Mouse (Mus musculus) forebrain, embryonic 16.5 days (tissue): Measurements from ENCODE around the gene Olfr316. TPM values are rescaled to one million over a fixed set of nuclear protein-coding genes. Genes with fewer than 3 reads are reported as not detected.

Experiments
- ATAC-seq: fragments of 200-750 bp; cut with Nextera tagmentation; 2 replicates; pipeline ENCODE4 v1.8.0; 2017; ENCODE audit warnings: mild to moderate bottlenecking, moderate library complexity
- H3K27ac ChIP-seq: fragments of 300-500 bp; sonication (generic); 2 replicates; pipeline ENCODE4 v1.5.1; 2014; ENCODE audit warnings: low read length, control low read depth
- H3K27me3 ChIP-seq: fragments of 300-500 bp; sonication (generic); replicated peaks from 2 replicates; pipeline ENCODE4 v1.6.1; 2014; ENCODE audit warnings: low read length; ENCODE audit not compliant: control insufficient read depth, insufficient read depth
- H3K36me3 ChIP-seq: fragments of 300-500 bp; sonication (generic); 2 replicates; pipeline ENCODE4 v1.6.1; 2014; ENCODE audit not compliant: control insufficient read depth, insufficient read depth
- H3K4me1 ChIP-seq: fragments of 300-500 bp; sonication (generic); replicated peaks from 2 replicates; pipeline ENCODE4 v1.6.1; 2014; ENCODE audit warnings: low read length; ENCODE audit not compliant: control insufficient read depth, insufficient read depth
- H3K4me2 ChIP-seq: fragments of 300-500 bp; sonication (generic); 2 replicates; pipeline ENCODE4 v1.6.1; 2014; ENCODE audit warnings: mild to moderate bottlenecking, low read length, control low read depth
- H3K4me3 ChIP-seq: fragments of 300-500 bp; sonication (generic); replicated peaks from 2 replicates; pipeline ENCODE4 v1.5.1; 2014; ENCODE audit warnings: mild to moderate bottlenecking, low read length, control low read depth
- H3K9ac ChIP-seq: fragments of 300-500 bp; sonication (generic); replicated peaks from 2 replicates; pipeline ENCODE4 v1.6.1; 2014; ENCODE audit warnings: low read depth, low read length, control low read depth
- H3K9me3 ChIP-seq: fragments of 300-500 bp; sonication (generic); 2 replicates; pipeline ENCODE4 v1.6.1; 2016; ENCODE audit warnings: low read length; ENCODE audit not compliant: control insufficient read depth
- WGBS: fragments of 180-500 bp; shearing (Covaris S2); extraction: QIAGEN DNeasy Blood & Tissue Kit; methylation state at CpG from one replicate; pipeline ENCODE4 v1.1.7; 2014; 5-methylcytosine and 5-hydroxymethylcytosine counted together
- polyA plus RNA-seq: library from polyadenylated mRNA; unstranded; fragments of >200 nt; fragmentation: Nextera tagmentation; extraction: Ambion mirVana; gene quantifications from 2 replicates; pipeline ENCODE4 v1.2.1, GENCODE M21; 2015

The Olfr316 gene
- polyA plus RNA-seq, 1 experiment from 2014 or later, result not detected

DNA sequence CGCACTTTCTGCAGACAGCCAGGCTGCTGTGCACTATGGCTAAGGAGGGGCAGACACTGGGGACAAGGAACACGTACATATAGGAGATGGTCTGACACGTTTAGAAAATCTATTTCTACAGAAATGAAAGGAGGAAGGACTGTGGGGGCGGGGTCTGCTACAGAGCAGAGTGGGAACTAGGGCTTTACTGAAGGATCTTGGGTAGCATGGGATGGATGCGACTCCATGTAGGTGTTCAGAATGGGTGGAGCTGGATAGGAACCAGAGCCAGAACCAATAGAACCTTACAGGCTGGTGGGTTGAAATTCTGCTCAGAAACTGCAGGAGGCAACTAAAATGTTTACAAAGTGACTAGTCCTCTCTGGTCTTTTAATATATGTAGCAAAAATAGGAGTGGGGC is 47.2 kb downstream of the Olfr316 start:
- no peaks in the 10 kb centered on the region for H3K27me3 ChIP-seq
- H3K9ac ChIP-seq, result no peak overlapping the region
- no peak overlapping the region for H3K27ac ChIP-seq
- no peak overlapping the region for H3K4me2 ChIP-seq
- H3K4me1 ChIP-seq, result peaks cover 7% of the 10 kb centered on the region; the same call in 1 of the 2 replicates
- no peaks in the 10 kb centered on the region for H3K9me3 ChIP-seq
- no peaks in the 10 kb centered on the region for H3K36me3 ChIP-seq
- H3K4me3 ChIP-seq, result no peak overlapping the region
- ATAC-seq, result no peak
- WGBS, result 83% methylated on average over 5 of the region's 5 CpGs

DNA sequence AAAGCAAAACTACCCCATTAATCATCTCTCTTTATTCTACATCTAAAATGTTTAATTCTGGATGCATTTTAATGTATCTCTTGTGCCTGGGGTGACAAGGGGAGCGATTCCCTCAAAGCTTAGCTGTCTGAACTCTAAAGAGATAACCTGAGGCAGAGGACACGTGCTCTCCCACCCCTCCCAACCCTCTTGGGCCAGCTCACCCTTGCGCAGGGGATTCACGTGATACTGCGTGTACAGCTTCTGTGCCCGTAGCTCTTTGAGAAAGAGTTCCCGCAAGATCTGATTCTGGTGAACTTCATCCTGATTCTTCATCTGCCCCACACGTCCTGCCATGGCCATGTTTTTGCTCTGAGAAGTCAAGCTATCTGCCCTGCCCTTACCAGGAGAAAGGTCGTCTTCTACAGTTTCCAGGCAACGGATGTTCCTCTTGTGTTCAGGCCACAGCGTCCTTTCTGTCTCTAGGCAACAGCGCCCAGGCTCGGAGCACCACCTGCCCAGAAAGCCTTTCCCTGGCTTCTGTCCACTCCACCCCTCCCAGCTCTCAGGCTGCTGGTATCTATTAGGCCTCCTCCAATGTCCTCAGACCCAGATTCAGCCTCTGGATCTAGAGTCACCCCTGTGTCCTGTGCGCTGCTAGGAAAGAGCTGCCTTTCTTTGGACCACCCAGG is 49.2 kb downstream of the Olfr316 start, which contains the start of gene Fam183b:
Gene Fam183b (minus strand): TSS at position 403 of the 671 bp plus-strand sequence.
- 31% methylated on average over 14 of the region's 14 CpGs for WGBS
- no peak within 1 kb of the TSS for H3K27ac ChIP-seq
- H3K9ac ChIP-seq, result no peak within 1 kb of the TSS
- H3K27me3 ChIP-seq, result no peaks in the 10 kb centered on the region
- no peak within 1 kb of the TSS for H3K4me3 ChIP-seq
- H3K4me2 ChIP-seq, result peak within 1 kb of the TSS; percentile 29; the same call in 1 of the 2 replicates
- H3K4me1 ChIP-seq, result peaks cover 7% of the 10 kb centered on the region; the same call in 1 of the 2 replicates
- H3K36me3 ChIP-seq, result no peaks in the 10 kb centered on the region
- H3K9me3 ChIP-seq, result no peaks in the 10 kb centered on the region
- ATAC-seq, result peak; percentile 36; the same call in 1 of the 2 replicates

DNA sequence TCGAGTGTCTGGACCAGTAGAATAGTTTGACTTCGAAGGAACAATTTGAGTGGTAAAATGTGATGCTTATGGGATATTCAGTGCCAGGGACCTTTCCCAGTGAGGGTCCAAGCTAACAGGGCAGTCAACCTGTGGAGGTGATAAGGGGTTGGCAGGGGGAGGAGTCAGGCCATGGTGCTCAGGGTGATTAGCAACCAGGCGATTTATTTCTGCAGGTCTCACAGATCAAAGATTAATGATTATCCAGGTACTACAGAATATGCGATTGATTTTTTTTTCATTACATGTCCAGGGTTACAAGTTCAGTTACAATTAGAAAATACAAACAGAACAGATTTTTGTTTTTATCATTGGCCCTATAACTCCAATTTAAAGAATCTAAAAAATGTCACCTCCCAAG is 51.3 kb downstream of the Olfr316 start:
- 76% methylated on average over 4 of the region's 4 CpGs for WGBS
- ATAC-seq, result no peak
- H3K4me1 ChIP-seq, result peaks cover 7% of the 10 kb centered on the region; the same call in 1 of the 2 replicates
- no peak overlapping the region for H3K9ac ChIP-seq
- no peak overlapping the region for H3K4me3 ChIP-seq
- no peaks in the 10 kb centered on the region for H3K27me3 ChIP-seq
- no peak overlapping the region for H3K27ac ChIP-seq
- H3K36me3 ChIP-seq, result no peaks in the 10 kb centered on the region
- no peak overlapping the region for H3K4me2 ChIP-seq
- H3K9me3 ChIP-seq, result no peaks in the 10 kb centered on the region

DNA sequence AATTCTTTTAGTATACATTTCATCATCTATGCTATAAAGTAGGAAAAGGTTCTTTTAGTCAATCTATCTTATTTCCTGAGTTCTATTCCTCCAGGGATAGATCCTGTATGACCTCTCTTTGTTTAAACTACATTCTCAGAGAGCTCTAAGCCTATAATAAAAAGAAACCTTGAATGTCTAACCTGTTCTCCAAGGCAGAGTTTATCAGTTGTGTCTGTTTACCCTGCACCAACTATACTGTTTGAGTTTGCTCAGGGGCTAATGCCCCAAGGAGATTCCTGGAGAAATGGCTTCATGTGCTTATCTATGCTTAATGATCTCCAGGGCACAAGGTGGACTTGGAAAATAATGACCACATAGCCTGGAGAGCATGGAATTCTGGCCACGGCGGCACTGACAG is 51.9 kb downstream of the Olfr316 start:
- Histone ChIP-seq H3K4me1 (peaks cover 7% of the 10 kb centered on the region; the same call in 1 of the 2 replicates), H3K27me3 (no peaks in the 10 kb centered on the region), H3K27ac (no peak overlapping the region), H3K4me2 (no peak overlapping the region), H3K9ac (no peak overlapping the region), H3K9me3 (no peaks in the 10 kb centered on the region), H3K36me3 (no peaks in the 10 kb centered on the region), H3K4me3 (no peak overlapping the region)
- no peak for ATAC-seq
- 85% methylated on average over 2 of the region's 2 CpGs for WGBS

Other genes with a start within 250 kb of the Olfr316 start
- gene Olfr330, start 217.9 kb upstream of the Olfr316 start, polyA plus RNA-seq, result not detected in 2 replicates
- gene Olfr329-ps, start 206.3 kb upstream of the Olfr316 start, polyA plus RNA-seq, result not detected in 2 replicates
- not detected in 2 replicates for gene Olfr328, start 197.1 kb upstream of the Olfr316 start, polyA plus RNA-seq
- gene Olfr224, start 182.2 kb upstream of the Olfr316 start, polyA plus RNA-seq, result not detected in 2 replicates
- not detected in 2 replicates for gene Olfr325, start 175.0 kb upstream of the Olfr316 start, polyA plus RNA-seq
- not detected in 2 replicates for gene Olfr324, start 157.6 kb upstream of the Olfr316 start, polyA plus RNA-seq
- gene 2210407C18Rik, start 136.7 kb upstream of the Olfr316 start, polyA plus RNA-seq, result not detected in 2 replicates
- gene Olfr323, start 122.2 kb upstream of the Olfr316 start, polyA plus RNA-seq, result not detected in 2 replicates
- gene Trim58, start 112.3 kb upstream of the Olfr316 start, polyA plus RNA-seq, result 0.09 TPM in 1 of 2 replicates, not detected in the other
- not detected in 2 replicates for gene Olfr322, start 94.0 kb upstream of the Olfr316 start, polyA plus RNA-seq
- not detected in 2 replicates for gene Olfr320, start 71.6 kb upstream of the Olfr316 start, polyA plus RNA-seq
- not detected in 2 replicates for gene Olfr319, start 53.6 kb upstream of the Olfr316 start, polyA plus RNA-seq
- not detected in 2 replicates for gene Olfr318, start 28.7 kb upstream of the Olfr316 start, polyA plus RNA-seq
- 0.16 TPM in 1 of 2 replicates, not detected in the other for gene Olfr317, start 13.5 kb upstream of the Olfr316 start, polyA plus RNA-seq
- gene Olfr315, start 20.5 kb downstream of the Olfr316 start, polyA plus RNA-seq, result not detected in 2 replicates
- not detected in 2 replicates for gene Olfr314, start 30.2 kb downstream of the Olfr316 start, polyA plus RNA-seq
- gene Fam183b, start 49.2 kb downstream of the Olfr316 start, polyA plus RNA-seq, result 1.8 and 5.4 TPM in 2 replicates
- gene Olfr313, start 62.3 kb downstream of the Olfr316 start, polyA plus RNA-seq, result not detected in 2 replicates
- gene Olfr312, start 76.5 kb downstream of the Olfr316 start, polyA plus RNA-seq, result not detected in 2 replicates
- gene Olfr311, start 86.5 kb downstream of the Olfr316 start, polyA plus RNA-seq, result not detected in 2 replicates
- 25.1 and 25.9 TPM in 2 replicates for gene Gm12258, start 94.4 kb downstream of the Olfr316 start, polyA plus RNA-seq
- gene 2810021J22Rik, start 114.5 kb downstream of the Olfr316 start, polyA plus RNA-seq, result 11.5 and 13.6 TPM in 2 replicates
- gene Zfp39, start 151.5 kb downstream of the Olfr316 start, polyA plus RNA-seq, result 7.5 and 8.1 TPM in 2 replicates
- not detected in 2 replicates for gene Btnl10, start 165.2 kb downstream of the Olfr316 start, polyA plus RNA-seq
- gene Rnf187, start 186.2 kb downstream of the Olfr316 start, polyA plus RNA-seq, result 423 and 435 TPM in 2 replicates
- 389 and 395 TPM in 2 replicates for gene Hist3h2ba, start 196.2 kb downstream of the Olfr316 start, polyA plus RNA-seq
- gene Hist3h2a, start 202.0 kb downstream of the Olfr316 start, polyA plus RNA-seq, result 150 and 152 TPM in 2 replicates
- gene Trim17, start 202.0 kb downstream of the Olfr316 start, polyA plus RNA-seq, result 1.8 and 2.0 TPM in 2 replicates
- 24.7 and 26.4 TPM in 2 replicates for gene Trim11, start 225.4 kb downstream of the Olfr316 start, polyA plus RNA-seq